Mouse (Mus musculus) heart, postnatal 25 days (tissue): Measurements from ENCODE around the gene Psmd4. TPM values are rescaled to one million over a fixed set of nuclear protein-coding genes. Genes with fewer than 3 reads are reported as not detected.

ENCODE experiments used
- DNase-seq: peaks from one replicate; pipeline ENCODE4 v3.0.0; 2022; ENCODE audit warnings: low spot score
- intact Hi-C: fragments of 180-260 bp; cut with DNase I; formaldehyde crosslinking; loops from one replicate; pipeline ENCODE4 v1.15.1; 2025
- microRNA-seq: library from miRNA; unstranded; fragments of <30 nt; microRNA quantifications from one replicate; pipeline ENCODE4 v1.2.0, GENCODE M21; 2022
- total RNA-seq, 2 experiments: library from RNA; stranded (reverse); gene quantifications; 2 replicates each; pipeline ENCODE4 v1.2.3; 2021

Psmd4 gene
- total RNA-seq, 2 experiments from 2014 or later: 119 to 129 TPM

DNA sequence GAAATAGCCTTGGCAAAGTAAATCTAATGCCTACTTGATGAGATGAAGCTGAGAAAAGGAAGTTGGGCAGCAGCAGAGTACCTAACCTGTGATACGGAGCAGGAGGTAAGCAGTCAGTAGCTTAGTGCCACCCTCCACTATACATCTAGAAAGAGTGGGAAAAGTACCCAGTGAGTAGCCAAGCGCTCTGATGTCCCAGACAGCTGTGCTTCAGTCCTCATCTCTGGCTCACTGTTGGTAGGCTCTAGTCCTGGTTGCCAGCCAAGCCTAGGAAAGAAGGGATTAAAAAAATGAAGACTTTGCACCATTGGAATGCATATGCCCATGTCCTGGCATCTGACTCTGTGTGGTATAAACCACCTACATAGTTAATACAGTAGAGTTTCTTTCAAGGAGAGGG, 56.9 kb downstream of the Psmd4 start:
- intact Hi-C loops: no loop called here

DNA sequence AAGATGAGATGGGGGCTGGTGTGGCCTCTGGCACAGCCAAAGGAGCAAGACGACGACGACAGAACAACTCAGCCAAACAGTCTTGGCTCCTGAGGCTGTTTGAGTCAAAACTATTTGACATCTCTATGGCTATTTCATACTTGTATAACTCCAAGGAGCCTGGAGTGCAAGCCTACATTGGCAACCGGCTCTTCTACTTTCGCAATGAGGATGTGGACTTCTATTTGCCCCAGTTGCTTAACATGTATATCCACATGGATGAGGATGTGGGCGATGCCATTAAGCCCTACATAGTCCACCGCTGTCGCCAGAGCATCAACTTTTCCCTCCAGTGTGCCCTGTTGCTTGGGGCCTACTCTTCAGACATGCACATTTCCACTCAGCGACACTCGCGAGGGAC, 58.1 kb downstream of the Psmd4 start:
- intact Hi-C loops: no loop called here
- no peak for DNase-seq

More for the DNA sequence above, 56.9 kb downstream of the Psmd4 start:
- no peak for DNase-seq

Small RNA genes within 50 kb of the gene (microRNA-seq; reads per million reads assigned to microRNA genes)
- 2.2 reads per million for gene Mir7013

Other genes starting within 250 kb of the Psmd4 start
- gene Pogz, start 205.0 kb downstream of the Psmd4 start, total RNA-seq: 10 to 100 TPM; 16.6 to 21.3 TPM
- gene Psmb4, start 155.7 kb downstream of the Psmd4 start, total RNA-seq: 100 to 1,000 TPM; 217 to 228 TPM
- 10 to 100 TPM; 93.9 to 98.3 TPM for gene Selenbp1, start 109.6 kb downstream of the Psmd4 start, total RNA-seq
- 1 to 10 TPM; 6.2 to 6.9 TPM for gene Rfx5, start 88.5 kb downstream of the Psmd4 start, total RNA-seq
- gene Pi4kb, start 67.9 kb downstream of the Psmd4 start, total RNA-seq: 10 to 100 TPM; 25.3 to 27.0 TPM
- gene Zfp687, start 27.2 kb downstream of the Psmd4 start, total RNA-seq: 10 to 100 TPM; 10.8 to 11.1 TPM
- 10 to 100 TPM; 14.2 to 15.2 TPM for gene Pip5k1a, start 64.3 kb upstream of the Psmd4 start, total RNA-seq
- 10 to 100 TPM; 31.3 to 32.2 TPM for gene Vps72, start 68.4 kb upstream of the Psmd4 start, total RNA-seq
- gene Tmod4, start 81.9 kb upstream of the Psmd4 start, total RNA-seq: 10 to 100 TPM; 17.3 to 24.5 TPM
- 10 to 100 TPM; 28.3 to 31.4 TPM for gene Scnm1, start 91.4 kb upstream of the Psmd4 start, total RNA-seq
- 1 to 10 TPM; 6.7 to 7.9 TPM for gene Lysmd1, start 91.5 kb upstream of the Psmd4 start, total RNA-seq
- gene Tnfaip8l2, start 99.7 kb upstream of the Psmd4 start, total RNA-seq: 1 to 10 TPM; 2.0 to 2.1 TPM
- gene Sema6c, start 117.8 kb upstream of the Psmd4 start, total RNA-seq: 1 to 10 TPM; 7.3 to 9.4 TPM
- gene Gabpb2, start 175.3 kb upstream of the Psmd4 start, total RNA-seq: 10 to 100 TPM; 12.7 to 14.1 TPM
- 10 to 100 TPM; 19.9 to 26.0 TPM for gene Cdc42se1, start 186.1 kb upstream of the Psmd4 start, total RNA-seq
- gene Mllt11, start 189.6 kb upstream of the Psmd4 start, total RNA-seq: 1 to 10 TPM; 6.6 to 7.5 TPM
- gene Gm128, start 199.0 kb upstream of the Psmd4 start, total RNA-seq: not detected
- not detected for gene Bnipl, start 208.6 kb upstream of the Psmd4 start, total RNA-seq
- 10 to 100 TPM; 20.2 to 23.4 TPM for gene Mindy1, start 238.7 kb upstream of the Psmd4 start, total RNA-seq
- gene Prune1, start 239.5 kb upstream of the Psmd4 start, total RNA-seq: 10 to 100 TPM; 22.1 to 22.8 TPM